Mouse (Mus musculus): ENCODE measurements at regions not wholly inside any gene's neighbourhood (a gene's known extent, or its start where the extent isn't known, plus 50 kb on each side); places are given as distances from the start of the nearest gene placed in this dataset.

DNA sequence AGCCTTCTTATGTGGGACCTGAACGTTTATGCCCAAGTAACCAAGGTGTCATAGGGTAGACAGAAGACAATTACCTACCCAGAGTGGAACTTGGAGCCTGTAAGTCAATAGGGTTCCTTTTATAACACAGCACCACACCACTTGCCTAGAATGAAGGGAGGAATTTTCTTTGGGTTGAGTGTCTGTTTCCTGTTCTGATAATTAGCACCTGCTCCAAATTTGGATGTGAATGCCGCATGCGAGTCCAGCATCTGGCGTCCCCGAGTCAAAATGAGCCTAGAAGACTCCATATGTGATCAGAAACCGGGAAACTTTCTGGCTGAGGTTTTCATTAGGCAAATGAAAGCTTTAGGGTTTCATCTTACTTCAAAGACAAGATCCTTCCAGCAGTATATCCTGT lies 653.7 kb downstream of the Adgrl2 start:
- no peak overlapping the region for H3K4me3 ChIP-seq (ENCODE audit: low read depth, low read length)
- H3K9me3 ChIP-seq (replicated peaks; ENCODE audit: control insufficient read depth, insufficient read depth, low read length, poor library complexity, severe bottlenecking) = no peaks in the 10 kb centered on the region; the same call in 1 of the 2 replicates
- no peaks in the 10 kb centered on the region for H3K27me3 ChIP-seq (ENCODE audit: control insufficient read depth, insufficient read depth, low read length, poor library complexity, severe bottlenecking)
- no peaks in the 10 kb centered on the region for H3K36me3 ChIP-seq (ENCODE audit: control insufficient read depth, insufficient read depth, low read length, poor library complexity, severe bottlenecking)
- TF ChIP-seq CTCF (IDR thresholded peaks at IDR 0.05; ENCODE audit: low read depth, low read length) = no peak
- no peak for TF ChIP-seq POLR2A (IDR thresholded peaks at IDR 0.05; ENCODE audit: insufficient read depth, low read length)
- no peak for TF ChIP-seq EP300 (IDR thresholded peaks at IDR 0.05; ENCODE audit: insufficient read depth, low read depth, low read length)
- no peak overlapping the region for H3K9ac ChIP-seq (ENCODE audit: low read depth, poor library complexity, severe bottlenecking)
- no peak overlapping the region for H3K27ac ChIP-seq (ENCODE audit: insufficient read depth, low read length)
- H3K4me1 ChIP-seq (ENCODE audit: control insufficient read depth, insufficient read depth, low read length) = no peaks in the 10 kb centered on the region

DNA sequence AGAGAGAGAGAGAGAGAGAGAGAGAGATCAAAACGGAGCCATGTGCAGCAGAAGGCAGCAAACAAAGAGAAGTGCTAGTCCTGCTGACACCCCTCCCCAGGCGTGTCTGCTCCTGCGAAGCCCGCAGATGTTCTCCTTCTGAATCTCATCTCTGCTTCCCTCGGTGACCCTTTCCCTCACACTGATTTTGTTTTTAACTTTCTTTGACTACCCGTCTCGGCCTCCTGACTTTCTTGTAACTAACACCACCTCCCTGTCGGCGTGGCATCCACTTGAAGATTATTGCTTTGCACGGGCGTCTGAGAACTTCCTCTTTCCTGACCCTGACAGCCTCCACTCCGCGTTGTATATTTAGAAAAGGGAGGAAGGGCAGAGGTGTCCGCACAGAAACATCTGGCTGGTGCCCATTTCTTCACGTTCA lies 654.3 kb downstream of the Adgrl2 start:
- no peak overlapping the region for H3K9ac ChIP-seq (ENCODE audit: low read depth, poor library complexity, severe bottlenecking)
- no peak overlapping the region for H3K4me3 ChIP-seq (ENCODE audit: low read depth, low read length)
- no peaks in the 10 kb centered on the region for H3K36me3 ChIP-seq (ENCODE audit: control insufficient read depth, insufficient read depth, low read length, poor library complexity, severe bottlenecking)
- H3K27me3 ChIP-seq (ENCODE audit: control insufficient read depth, insufficient read depth, low read length, poor library complexity, severe bottlenecking) = no peaks in the 10 kb centered on the region
- TF ChIP-seq CTCF (IDR thresholded peaks at IDR 0.05; ENCODE audit: low read depth, low read length) (no peak), EP300 (IDR thresholded peaks at IDR 0.05; ENCODE audit: insufficient read depth, low read depth, low read length) (no peak), POLR2A (IDR thresholded peaks at IDR 0.05; ENCODE audit: insufficient read depth, low read length) (no peak)
- H3K4me1 ChIP-seq (ENCODE audit: control insufficient read depth, insufficient read depth, low read length) = no peaks in the 10 kb centered on the region
- H3K9me3 ChIP-seq (replicated peaks; ENCODE audit: control insufficient read depth, insufficient read depth, low read length, poor library complexity, severe bottlenecking) = no peaks in the 10 kb centered on the region; the same call in 1 of the 2 replicates
- H3K27ac ChIP-seq (ENCODE audit: insufficient read depth, low read length) = no peak overlapping the region

DNA sequence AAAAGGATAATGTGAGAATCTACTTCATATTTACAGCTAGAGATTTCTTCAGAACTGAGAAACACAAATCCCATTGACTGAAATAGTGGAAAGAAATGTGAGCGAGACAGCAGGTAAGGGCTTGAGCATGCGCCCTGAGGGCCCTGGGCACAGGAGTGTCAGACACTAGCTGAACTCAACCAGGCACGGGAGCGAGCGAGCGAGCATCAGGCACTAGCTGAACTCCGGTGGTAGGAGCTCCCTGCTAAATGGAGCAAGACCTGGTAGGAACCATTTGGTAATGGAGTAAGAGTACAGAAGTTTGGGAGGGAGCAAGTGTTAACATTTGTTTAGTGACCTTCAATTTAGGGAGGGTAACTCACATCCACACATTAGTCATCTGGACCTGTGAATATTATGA lies 654.7 kb downstream of the Adgrl2 start:
- TF ChIP-seq EP300 (IDR thresholded peaks at IDR 0.05; ENCODE audit: insufficient read depth, low read depth, low read length) = no peak
- no peak for TF ChIP-seq CTCF (IDR thresholded peaks at IDR 0.05; ENCODE audit: low read depth, low read length)
- TF ChIP-seq POLR2A (IDR thresholded peaks at IDR 0.05; ENCODE audit: insufficient read depth, low read length) = no peak
- Histone ChIP-seq H3K4me3 (ENCODE audit: low read depth, low read length) (no peak overlapping the region), H3K27me3 (ENCODE audit: control insufficient read depth, insufficient read depth, low read length, poor library complexity, severe bottlenecking) (no peaks in the 10 kb centered on the region), H3K27ac (ENCODE audit: insufficient read depth, low read length) (no peak overlapping the region), H3K4me1 (ENCODE audit: control insufficient read depth, insufficient read depth, low read length) (no peaks in the 10 kb centered on the region), H3K9me3 (replicated peaks; ENCODE audit: control insufficient read depth, insufficient read depth, low read length, poor library complexity, severe bottlenecking) (no peaks in the 10 kb centered on the region; the same call in 1 of the 2 replicates), H3K36me3 (ENCODE audit: control insufficient read depth, insufficient read depth, low read length, poor library complexity, severe bottlenecking) (no peaks in the 10 kb centered on the region), H3K9ac (ENCODE audit: low read depth, poor library complexity, severe bottlenecking) (no peak overlapping the region)

DNA sequence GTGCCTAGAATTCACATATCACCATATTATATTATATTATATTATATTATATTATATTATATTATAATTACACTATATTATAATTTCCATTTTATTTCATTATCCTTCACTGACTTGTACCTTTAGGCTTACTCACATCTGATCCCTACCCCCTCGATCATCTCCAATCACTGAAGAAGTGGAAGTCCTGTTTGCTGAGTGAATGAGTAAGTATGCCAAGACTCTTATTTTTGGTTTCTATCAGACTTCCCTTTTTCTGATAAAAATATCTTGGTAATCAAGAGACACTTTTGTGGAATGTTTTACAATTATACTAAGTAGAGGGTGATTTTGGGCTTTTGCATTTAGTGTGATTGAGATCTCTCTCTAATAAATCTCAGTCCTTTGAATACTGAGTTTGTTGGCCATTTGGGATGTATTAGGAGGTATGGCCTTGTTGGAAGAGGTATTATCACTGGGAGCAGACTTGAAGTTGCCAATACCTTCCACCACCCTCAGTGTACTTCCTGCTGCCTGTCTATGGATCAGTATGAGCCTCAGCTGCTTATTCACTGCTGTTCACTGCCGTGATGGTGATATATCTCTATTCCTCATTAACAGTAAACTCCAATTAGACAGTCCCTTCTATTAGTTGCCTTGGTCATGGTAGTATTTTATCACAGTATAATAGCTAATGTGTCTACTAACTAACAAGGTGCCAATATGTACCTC lies 665.3 kb downstream of the Adgrl2 start:
- no peak for TF ChIP-seq EP300 (IDR thresholded peaks at IDR 0.05; ENCODE audit: insufficient read depth, low read depth, low read length)
- no peak for TF ChIP-seq POLR2A (IDR thresholded peaks at IDR 0.05; ENCODE audit: insufficient read depth, low read length)
- no peak for TF ChIP-seq CTCF (IDR thresholded peaks at IDR 0.05; ENCODE audit: low read depth, low read length)
- Histone ChIP-seq H3K27ac (ENCODE audit: insufficient read depth, low read length) (no peak overlapping the region), H3K9me3 (replicated peaks; ENCODE audit: control insufficient read depth, insufficient read depth, low read length, poor library complexity, severe bottlenecking) (no peaks in the 10 kb centered on the region), H3K9ac (ENCODE audit: low read depth, poor library complexity, severe bottlenecking) (no peak overlapping the region), H3K36me3 (ENCODE audit: control insufficient read depth, insufficient read depth, low read length, poor library complexity, severe bottlenecking) (no peaks in the 10 kb centered on the region), H3K27me3 (ENCODE audit: control insufficient read depth, insufficient read depth, low read length, poor library complexity, severe bottlenecking) (no peaks in the 10 kb centered on the region), H3K4me3 (ENCODE audit: low read depth, low read length) (no peak overlapping the region), H3K4me1 (ENCODE audit: control insufficient read depth, insufficient read depth, low read length) (no peaks in the 10 kb centered on the region)

DNA sequence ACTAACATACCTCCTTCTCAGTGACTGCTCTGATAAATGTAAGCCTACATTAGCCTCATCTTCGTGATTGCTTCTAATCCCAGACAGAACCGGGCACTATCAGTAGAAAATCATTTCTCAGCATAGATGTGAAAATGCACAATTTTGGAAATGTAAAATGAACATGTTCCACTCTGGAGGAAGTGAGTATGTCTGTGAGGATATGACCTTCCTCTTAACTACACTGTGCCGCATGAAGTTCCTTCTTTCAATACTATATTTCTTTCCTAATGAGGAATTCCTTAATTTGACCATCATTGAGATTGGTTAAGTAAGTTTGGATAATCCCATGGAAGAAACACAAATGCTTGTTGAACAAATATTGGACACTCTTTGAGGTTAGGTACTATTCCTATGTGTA lies 668.5 kb downstream of the Adgrl2 start:
- H3K4me3 ChIP-seq (ENCODE audit: low read depth, low read length) = no peak overlapping the region
- no peak overlapping the region for H3K27ac ChIP-seq (ENCODE audit: insufficient read depth, low read length)
- H3K36me3 ChIP-seq (ENCODE audit: control insufficient read depth, insufficient read depth, low read length, poor library complexity, severe bottlenecking) = no peaks in the 10 kb centered on the region
- H3K4me1 ChIP-seq (ENCODE audit: control insufficient read depth, insufficient read depth, low read length) = no peaks in the 10 kb centered on the region
- TF ChIP-seq POLR2A (IDR thresholded peaks at IDR 0.05; ENCODE audit: insufficient read depth, low read length) = no peak
- no peak for TF ChIP-seq CTCF (IDR thresholded peaks at IDR 0.05; ENCODE audit: low read depth, low read length)
- no peak for TF ChIP-seq EP300 (IDR thresholded peaks at IDR 0.05; ENCODE audit: insufficient read depth, low read depth, low read length)
- H3K27me3 ChIP-seq (ENCODE audit: control insufficient read depth, insufficient read depth, low read length, poor library complexity, severe bottlenecking) = no peaks in the 10 kb centered on the region
- H3K9me3 ChIP-seq (replicated peaks; ENCODE audit: control insufficient read depth, insufficient read depth, low read length, poor library complexity, severe bottlenecking) = no peaks in the 10 kb centered on the region
- no peak overlapping the region for H3K9ac ChIP-seq (ENCODE audit: low read depth, poor library complexity, severe bottlenecking)

DNA sequence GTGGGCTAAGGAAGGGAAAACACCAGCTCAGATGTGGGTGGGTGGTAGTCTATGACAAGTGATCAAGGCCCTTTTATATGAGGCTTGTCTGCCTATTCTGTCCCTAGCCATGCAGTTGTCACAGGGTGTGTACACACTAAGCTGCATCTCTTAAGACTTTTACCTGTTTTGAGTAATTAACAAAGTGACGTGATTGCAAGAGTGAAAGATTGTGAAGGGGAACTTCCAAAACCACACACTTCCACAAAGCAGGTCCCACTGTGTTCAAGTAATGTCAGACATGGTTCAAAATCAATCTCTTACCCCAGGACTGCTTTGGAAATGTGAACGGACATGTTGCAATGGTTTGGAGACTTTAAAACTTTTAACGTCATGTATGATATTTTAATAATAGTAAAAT lies 674.2 kb downstream of the Adgrl2 start:
- Histone ChIP-seq H3K4me1 (ENCODE audit: control insufficient read depth, insufficient read depth, low read length) (no peaks in the 10 kb centered on the region), H3K4me3 (ENCODE audit: low read depth, low read length) (no peak overlapping the region), H3K36me3 (ENCODE audit: control insufficient read depth, insufficient read depth, low read length, poor library complexity, severe bottlenecking) (no peaks in the 10 kb centered on the region), H3K9ac (ENCODE audit: low read depth, poor library complexity, severe bottlenecking) (no peak overlapping the region), H3K27me3 (ENCODE audit: control insufficient read depth, insufficient read depth, low read length, poor library complexity, severe bottlenecking) (no peaks in the 10 kb centered on the region), H3K27ac (ENCODE audit: insufficient read depth, low read length) (no peak overlapping the region), H3K9me3 (replicated peaks; ENCODE audit: control insufficient read depth, insufficient read depth, low read length, poor library complexity, severe bottlenecking) (no peaks in the 10 kb centered on the region)
- TF ChIP-seq CTCF (IDR thresholded peaks at IDR 0.05; ENCODE audit: low read depth, low read length) = no peak
- TF ChIP-seq EP300 (IDR thresholded peaks at IDR 0.05; ENCODE audit: insufficient read depth, low read depth, low read length) = no peak
- no peak for TF ChIP-seq POLR2A (IDR thresholded peaks at IDR 0.05; ENCODE audit: insufficient read depth, low read length)

Measured in ES-Bruce4 (cell line).